Mouse (Mus musculus) neural tube, embryonic 14.5 days (tissue): Measurements from ENCODE around the gene Spin1. TPM values are rescaled to one million over a fixed set of nuclear protein-coding genes. Genes with fewer than 3 reads are reported as not detected.

ENCODE experiments used
- ATAC-seq: fragments of 200-750 bp; cut with Nextera tagmentation; 2 replicates; pipeline ENCODE4 v1.8.0; 2017; ENCODE audit warnings: low read depth, mild to moderate bottlenecking, moderate TSS enrichment, moderate library complexity
- H3K27ac ChIP-seq: fragments of 300-500 bp; sonication (generic); 2 replicates; pipeline ENCODE4 v1.5.1; 2014; ENCODE audit warnings: low read depth, mild to moderate bottlenecking, control low read depth, low read length, moderate library complexity, mixed read lengths
- H3K27me3 ChIP-seq: fragments of 300-500 bp; sonication (generic); 2 replicates; pipeline ENCODE4 v1.6.1; 2014; ENCODE audit warnings: low read length; ENCODE audit not compliant: control insufficient read depth, insufficient read depth
- H3K36me3 ChIP-seq: fragments of 300-500 bp; sonication (generic); 2 replicates; pipeline ENCODE4 v1.6.1; 2014; ENCODE audit warnings: low read length, mixed read lengths; ENCODE audit not compliant: control insufficient read depth, insufficient read depth
- H3K4me1 ChIP-seq: fragments of 300-500 bp; sonication (generic); 2 replicates; pipeline ENCODE4 v1.6.1; 2014; ENCODE audit warnings: low read length; ENCODE audit not compliant: control insufficient read depth, insufficient read depth
- H3K4me2 ChIP-seq: fragments of 300-500 bp; sonication (generic); 2 replicates; pipeline ENCODE4 v1.6.1; 2014; ENCODE audit warnings: mild to moderate bottlenecking, low read depth, low read length, control low read depth
- H3K4me3 ChIP-seq: fragments of 300-500 bp; sonication (generic); 2 replicates; pipeline ENCODE4 v1.5.1; 2014; ENCODE audit warnings: low read depth, low read length, control low read depth, mixed read lengths
- H3K9ac ChIP-seq: fragments of 300-500 bp; sonication (generic); replicated peaks from 2 replicates; pipeline ENCODE4 v1.6.1; 2014; ENCODE audit warnings: low read depth, mild to moderate bottlenecking, control low read depth, low read length, mixed read lengths
- H3K9me3 ChIP-seq: fragments of 300-500 bp; sonication (generic); 2 replicates; pipeline ENCODE4 v1.6.1; 2016; ENCODE audit warnings: low read length; ENCODE audit not compliant: control insufficient read depth
- WGBS: fragments of 180-500 bp; shearing (Covaris S2); extraction: QIAGEN DNeasy Blood & Tissue Kit; methylation state at CpG from one replicate; pipeline ENCODE4 v1.1.7; 2014; 5-methylcytosine and 5-hydroxymethylcytosine counted together
- polyA plus RNA-seq: library from polyadenylated mRNA; unstranded; fragments of >200 nt; fragmentation: Nextera tagmentation; extraction: Ambion mirVana; gene quantifications from 2 replicates; pipeline ENCODE4 v1.2.1, GENCODE M21; 2014

The Spin1 gene
- polyA plus RNA-seq = 161 and 181 TPM in 2 replicates

DNA sequence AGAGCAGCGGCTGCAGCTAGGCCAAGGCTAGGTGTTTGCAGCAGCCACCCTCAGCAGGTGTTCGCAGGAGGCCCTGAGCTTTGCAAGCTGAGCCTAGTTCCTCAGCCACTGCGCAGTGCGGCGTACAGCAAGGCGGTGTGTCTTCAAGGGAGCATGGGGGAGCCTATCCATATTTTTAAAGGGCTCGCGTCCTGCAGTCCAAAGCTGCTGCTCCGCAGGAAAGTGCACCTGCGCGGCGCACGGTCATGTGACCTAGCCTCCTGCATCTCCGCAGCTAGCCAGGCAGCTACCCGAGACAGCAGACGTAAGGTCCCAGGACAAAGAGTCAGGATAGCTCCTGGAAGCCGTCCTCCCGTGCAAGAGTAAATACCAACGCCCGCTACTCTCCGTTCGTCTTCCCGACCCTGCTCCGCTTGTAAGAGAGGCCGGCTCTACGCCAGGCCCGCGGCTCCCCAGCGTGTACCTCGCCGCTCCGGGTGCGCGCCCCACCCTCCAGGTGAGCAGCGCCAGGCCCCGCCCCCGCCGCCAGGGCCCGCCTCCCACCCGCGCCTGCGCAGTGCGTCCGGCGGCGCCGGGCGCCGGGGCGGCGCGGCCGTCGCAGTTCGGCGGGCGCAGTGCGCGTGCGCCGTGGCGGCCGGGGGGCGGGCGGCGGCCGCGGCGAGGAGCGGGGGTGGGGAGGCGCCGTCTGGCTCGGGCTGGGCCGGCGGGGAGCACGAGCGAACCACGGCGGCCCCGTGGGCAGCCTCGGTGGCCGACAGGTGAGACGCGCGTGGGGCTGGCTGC is at the start of gene Spin1:
Spin1 (plus strand) TSS at position 648 of the 783 bp plus-strand sequence.
- Histone ChIP-seq H3K9me3 (no peaks in the 10 kb centered on the region), H3K4me3 (peak within 1 kb of the TSS; percentile 82), H3K4me1 (peaks cover 12% of the 10 kb centered on the region; the same call in 1 of the 2 replicates), H3K9ac (peak within 1 kb of the TSS; percentile 98), H3K36me3 (no peaks in the 10 kb centered on the region), H3K27ac (peak within 1 kb of the TSS; percentile 95), H3K27me3 (no peaks in the 10 kb centered on the region), H3K4me2 (peak within 1 kb of the TSS; percentile 85)
- ATAC-seq = peak; percentile 86
- WGBS = under 1% methylated on average over 74 of the region's 85 CpGs

DNA sequence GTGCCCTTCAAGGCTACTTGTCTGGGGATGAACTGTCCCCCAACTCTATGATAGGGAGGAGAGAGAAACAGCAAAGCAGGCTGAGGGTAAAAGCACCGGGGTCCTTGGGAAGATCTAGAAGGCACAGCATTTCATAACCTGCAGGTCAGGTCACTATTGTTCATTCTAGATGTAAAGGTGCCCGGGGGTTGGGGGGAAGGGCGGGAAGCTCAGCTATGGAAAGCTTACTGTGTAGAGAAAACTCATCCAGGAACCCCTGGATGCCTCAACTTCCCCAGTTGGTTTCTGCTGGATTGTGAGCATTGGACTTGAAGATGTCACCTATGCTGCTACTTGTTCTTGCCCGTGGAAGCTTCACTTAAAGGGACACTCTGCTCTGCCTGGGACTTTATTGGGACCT is 49.7 kb upstream of the Spin1 start:
- 90% methylated on average over 4 of the region's 4 CpGs for WGBS
- Histone ChIP-seq H3K36me3 (no peaks in the 10 kb centered on the region), H3K4me2 (no peak overlapping the region), H3K4me3 (no peak overlapping the region), H3K27ac (no peak overlapping the region), H3K9ac (no peak overlapping the region), H3K4me1 (no peaks in the 10 kb centered on the region), H3K27me3 (no peaks in the 10 kb centered on the region), H3K9me3 (no peaks in the 10 kb centered on the region)
- no peak for ATAC-seq

DNA sequence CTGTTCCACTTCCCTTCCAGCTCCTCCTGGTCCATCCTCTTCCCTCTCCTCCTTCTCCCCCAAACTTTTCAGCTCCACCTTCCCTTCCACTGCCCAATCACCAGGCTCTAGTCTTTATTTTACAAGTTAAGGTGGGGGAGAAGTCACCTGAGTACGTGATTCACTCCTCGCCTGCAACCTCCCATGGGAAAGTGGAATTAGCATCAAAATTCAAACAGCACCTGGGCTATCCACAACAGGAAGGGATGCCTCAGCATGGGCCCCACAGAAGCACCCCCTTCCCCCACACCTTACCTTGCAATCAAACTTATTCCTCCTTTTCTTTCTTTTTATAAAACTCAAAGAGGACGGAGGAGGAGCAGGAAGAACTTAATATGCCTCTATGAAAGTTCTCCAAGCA is 48.3 kb upstream of the Spin1 start:
- H3K27ac ChIP-seq = no peak overlapping the region
- H3K4me3 ChIP-seq = no peak overlapping the region
- no peak overlapping the region for H3K9ac ChIP-seq
- H3K36me3 ChIP-seq = no peaks in the 10 kb centered on the region
- no peaks in the 10 kb centered on the region for H3K27me3 ChIP-seq
- no peaks in the 10 kb centered on the region for H3K9me3 ChIP-seq
- ATAC-seq = no peak
- H3K4me2 ChIP-seq = no peak overlapping the region
- no peaks in the 10 kb centered on the region for H3K4me1 ChIP-seq
- 73% methylated on average over 3 of the region's 3 CpGs for WGBS

DNA sequence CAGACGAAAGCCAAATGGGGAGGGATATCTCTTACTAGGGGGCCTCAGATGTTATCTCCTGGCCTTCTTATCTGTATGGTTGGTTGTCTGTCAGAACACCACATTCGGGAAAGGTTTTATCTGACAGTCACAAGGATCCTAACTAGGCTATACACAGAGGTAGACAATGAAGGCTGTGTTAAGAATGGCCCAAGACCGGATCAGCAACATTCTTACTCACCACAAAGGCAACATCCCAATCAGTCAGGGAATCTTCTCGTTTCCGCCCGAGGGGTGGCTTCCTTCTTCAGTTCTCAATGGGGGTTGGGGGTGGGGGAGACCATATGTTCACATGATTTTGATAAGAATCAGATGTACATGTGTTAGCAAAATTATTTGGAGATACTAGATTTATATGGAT is 37.7 kb upstream of the Spin1 start:
- H3K27me3 ChIP-seq = no peaks in the 10 kb centered on the region
- H3K4me2 ChIP-seq = no peak overlapping the region
- H3K4me3 ChIP-seq = no peak overlapping the region
- H3K36me3 ChIP-seq = no peaks in the 10 kb centered on the region
- no peaks in the 10 kb centered on the region for H3K9me3 ChIP-seq
- WGBS = 88% methylated on average over 6 of the region's 6 CpGs
- no peak overlapping the region for H3K9ac ChIP-seq
- no peak overlapping the region for H3K27ac ChIP-seq
- H3K4me1 ChIP-seq = no peaks in the 10 kb centered on the region
- ATAC-seq = no peak

DNA sequence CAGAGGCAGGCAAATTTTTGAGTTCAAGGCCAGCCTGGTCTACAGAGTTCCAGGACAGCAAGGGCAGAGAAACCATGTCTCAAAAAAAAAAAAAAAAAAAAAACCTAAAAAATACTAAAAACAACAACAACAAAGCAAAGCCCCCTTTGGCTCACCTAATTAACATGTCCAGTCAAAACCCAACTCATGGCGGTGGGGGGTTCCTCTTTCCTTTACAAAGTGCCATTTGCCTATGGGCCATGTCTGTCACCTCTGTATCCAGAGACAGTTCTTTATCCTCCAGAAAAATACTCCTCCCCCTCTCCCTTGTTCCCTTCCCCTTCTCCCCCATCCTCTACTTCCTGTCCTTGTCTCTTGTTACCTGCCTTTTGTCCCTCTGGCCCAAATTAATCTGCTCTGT is 37.0 kb upstream of the Spin1 start:
- Histone ChIP-seq H3K27me3 (no peaks in the 10 kb centered on the region), H3K9me3 (no peaks in the 10 kb centered on the region), H3K4me2 (no peak overlapping the region), H3K36me3 (no peaks in the 10 kb centered on the region), H3K27ac (no peak overlapping the region), H3K9ac (no peak overlapping the region), H3K4me1 (no peaks in the 10 kb centered on the region), H3K4me3 (no peak overlapping the region)
- WGBS = 94% methylated on average over 1 of the region's 1 CpGs
- ATAC-seq = no peak

DNA sequence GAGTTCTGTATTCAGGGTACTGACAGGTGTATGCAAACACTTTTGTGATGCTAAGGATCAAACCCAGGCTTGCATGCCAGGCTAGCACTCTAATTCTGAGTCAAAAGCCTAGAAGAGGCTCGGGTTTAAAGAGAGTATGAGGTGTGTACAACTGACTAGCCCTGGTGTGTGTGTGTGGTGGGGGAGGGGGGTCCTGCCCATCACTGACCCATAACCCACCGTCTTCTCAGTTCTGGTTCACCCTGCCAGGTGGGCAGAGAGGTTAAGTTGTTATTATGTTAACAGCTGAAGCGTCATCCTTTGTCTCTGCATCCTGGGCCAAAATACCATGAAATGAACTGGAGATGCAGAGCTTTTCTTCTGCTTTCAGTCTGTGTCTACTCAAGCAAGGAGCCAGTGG is 36.3 kb upstream of the Spin1 start:
- H3K9me3 ChIP-seq = no peaks in the 10 kb centered on the region
- H3K9ac ChIP-seq = no peak overlapping the region
- H3K4me1 ChIP-seq = no peaks in the 10 kb centered on the region
- H3K27me3 ChIP-seq = no peaks in the 10 kb centered on the region
- H3K4me3 ChIP-seq = no peak overlapping the region
- WGBS = 64% methylated on average over 3 of the region's 3 CpGs
- ATAC-seq = no peak
- H3K36me3 ChIP-seq = no peaks in the 10 kb centered on the region
- H3K27ac ChIP-seq = no peak overlapping the region
- H3K4me2 ChIP-seq = no peak overlapping the region

DNA sequence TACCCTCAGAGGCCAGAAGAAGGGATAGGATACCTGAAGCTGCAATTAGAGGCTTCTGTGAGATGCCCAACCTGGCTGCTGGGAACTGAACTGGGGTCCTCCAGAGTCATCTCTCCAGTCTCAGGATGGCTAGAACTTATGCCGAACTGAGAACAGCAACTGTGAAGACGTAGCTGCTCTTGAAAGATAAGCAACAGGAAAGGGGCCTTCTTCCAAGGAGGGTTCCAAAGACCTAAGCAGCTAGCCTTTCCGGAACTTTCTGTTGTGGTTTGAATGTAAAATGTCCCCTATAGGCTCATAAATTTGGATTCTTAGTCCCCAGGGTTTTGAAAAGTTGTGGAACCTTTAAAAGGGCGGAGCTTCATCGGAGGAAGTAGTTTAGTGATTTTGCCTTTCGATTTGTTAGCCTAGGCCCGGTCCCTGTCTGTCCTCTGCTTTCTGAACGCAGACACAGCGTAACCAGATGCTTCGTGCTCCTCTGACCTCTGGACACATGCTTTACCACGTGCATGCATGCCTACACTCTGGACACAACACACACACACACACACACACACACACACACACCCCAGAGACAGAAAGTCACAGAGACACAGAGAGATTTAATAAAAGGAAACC is 29.5 kb upstream of the Spin1 start:
- H3K27ac ChIP-seq = no peak overlapping the region
- no peaks in the 10 kb centered on the region for H3K36me3 ChIP-seq
- 86% methylated on average over 11 of the region's 11 CpGs for WGBS

DNA sequence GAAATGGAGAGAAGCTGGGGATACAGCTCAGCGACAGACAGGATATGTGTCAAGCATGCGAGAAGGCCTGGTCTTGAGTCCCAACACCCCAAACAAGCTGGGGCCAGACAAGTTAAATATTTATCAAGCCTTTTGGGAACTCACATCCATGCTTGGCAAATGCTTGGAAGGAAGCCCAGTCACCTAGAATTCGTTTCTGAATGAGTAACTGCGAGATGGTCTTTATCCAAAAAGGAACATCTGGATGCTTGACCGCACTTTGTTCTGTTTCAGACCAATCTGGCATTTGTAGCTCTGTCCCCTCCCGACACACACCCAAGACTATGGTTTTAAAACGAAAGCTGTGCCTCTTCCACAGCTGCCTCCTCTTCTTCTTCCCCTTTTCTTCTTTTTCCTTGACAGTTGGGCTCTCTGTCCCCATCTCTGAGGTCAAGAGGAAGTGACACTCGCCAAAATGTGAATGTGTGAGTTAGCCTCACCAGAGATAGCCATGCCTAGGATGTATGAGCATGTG is 28.9 kb upstream of the Spin1 start:
- ATAC-seq = no peak
- no peaks in the 10 kb centered on the region for H3K36me3 ChIP-seq
- H3K27me3 ChIP-seq = no peaks in the 10 kb centered on the region
- no peaks in the 10 kb centered on the region for H3K9me3 ChIP-seq
- no peak overlapping the region for H3K4me2 ChIP-seq
- no peaks in the 10 kb centered on the region for H3K4me1 ChIP-seq
- 78% methylated on average over 8 of the region's 8 CpGs for WGBS
- H3K9ac ChIP-seq = no peak overlapping the region
- no peak overlapping the region for H3K4me3 ChIP-seq
- no peak overlapping the region for H3K27ac ChIP-seq

More for the DNA sequence above, 29.5 kb upstream of the Spin1 start:
- no peak overlapping the region for H3K4me2 ChIP-seq
- no peaks in the 10 kb centered on the region for H3K4me1 ChIP-seq
- no peak for ATAC-seq
- H3K9me3 ChIP-seq = no peaks in the 10 kb centered on the region
- no peaks in the 10 kb centered on the region for H3K27me3 ChIP-seq
- H3K9ac ChIP-seq = no peak overlapping the region
- H3K4me3 ChIP-seq = no peak overlapping the region
